Mouse (Mus musculus) liver, embryonic 12.5 days (tissue): ENCODE results near the gene Mcoln2. TPM values are rescaled to one million over a fixed set of nuclear protein-coding genes. Genes with fewer than 3 reads are reported as not detected.
"Not testable (repeated sequence)": the region's sequence is repeated elsewhere in the genome, so short reads cannot be mapped to it uniquely, and the experiment has no call there.

Experiments
- ATAC-seq: fragments of 200-750 bp; cut with Nextera tagmentation; 2 replicates; pipeline ENCODE4 v1.8.0; 2017; ENCODE audit warnings: moderate number of reproducible peaks, mild to moderate bottlenecking, moderate library complexity
- H3K27ac ChIP-seq: fragments of 300-500 bp; sonication (generic); 2 replicates; pipeline ENCODE4 v1.5.1; 2016; ENCODE audit warnings: mild to moderate bottlenecking
- H3K27me3 ChIP-seq: fragments of 300-500 bp; sonication (generic); replicated peaks from 2 replicates; pipeline ENCODE4 v1.6.1; 2016; ENCODE audit warnings: mild to moderate bottlenecking, moderate library complexity
- H3K36me3 ChIP-seq: fragments of 300-500 bp; sonication (generic); 2 replicates; pipeline ENCODE4 v1.6.1; 2016; ENCODE audit warnings: mild to moderate bottlenecking, moderate library complexity
- H3K4me1 ChIP-seq: fragments of 300-500 bp; sonication (generic); 2 replicates; pipeline ENCODE4 v1.6.1; 2016
- H3K4me2 ChIP-seq: fragments of 300-500 bp; sonication (generic); 2 replicates; pipeline ENCODE4 v1.6.1; 2016; ENCODE audit warnings: mild to moderate bottlenecking, moderate library complexity
- H3K4me3 ChIP-seq: fragments of 300-500 bp; sonication (generic); 2 replicates; pipeline ENCODE4 v1.5.1; 2016; ENCODE audit warnings: mild to moderate bottlenecking, moderate library complexity
- H3K9ac ChIP-seq: fragments of 300-500 bp; sonication (generic); 2 replicates; pipeline ENCODE4 v1.6.1; 2016; ENCODE audit warnings: mild to moderate bottlenecking, moderate library complexity
- H3K9me3 ChIP-seq: fragments of 300-500 bp; sonication (generic); replicated peaks from 2 replicates; pipeline ENCODE4 v1.6.1; 2016; ENCODE audit warnings: mild to moderate bottlenecking, moderate library complexity
- WGBS: fragments of 180-500 bp; shearing (Covaris S2); methylation state at CpG from one replicate; pipeline ENCODE4 v1.1.7; 2016; ENCODE audit not compliant: insufficient replicate concordance; 5-methylcytosine and 5-hydroxymethylcytosine counted together
- polyA plus RNA-seq: library from polyadenylated mRNA; unstranded; fragments of >200 nt; fragmentation: Nextera tagmentation; extraction: Ambion mirVana; gene quantifications from 2 replicates; pipeline ENCODE4 v1.2.1, GENCODE M21; 2016

Mcoln2 gene
- polyA plus RNA-seq, 1 experiment from 2014 or later, result 5.4 TPM

DNA sequence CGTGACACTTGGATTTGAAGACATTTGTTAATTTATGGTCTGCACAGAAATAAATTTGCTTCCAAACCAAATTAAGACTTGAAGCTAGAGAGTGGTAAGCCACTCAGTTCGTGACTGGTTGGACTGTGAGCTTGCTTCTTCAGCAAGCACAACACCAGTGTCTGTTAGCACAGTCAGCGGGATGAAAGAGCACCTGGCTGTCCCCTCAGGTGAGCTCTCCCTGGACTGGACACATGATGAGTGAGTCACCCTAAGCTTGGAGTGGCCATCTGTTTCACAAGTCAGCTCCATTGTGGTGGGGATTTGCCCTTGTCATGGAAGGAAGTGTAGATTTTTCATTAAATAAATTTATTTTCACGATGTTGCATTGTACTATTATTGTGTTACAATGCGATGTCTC is 45.5 kb downstream of the Mcoln2 start:
- H3K4me1 ChIP-seq, result no peaks in the 10 kb centered on the region
- no peaks in the 10 kb centered on the region for H3K36me3 ChIP-seq
- no peaks in the 10 kb centered on the region for H3K27me3 ChIP-seq
- no peak overlapping the region for H3K4me3 ChIP-seq
- ATAC-seq, result no peak
- no peaks in the 10 kb centered on the region for H3K9me3 ChIP-seq
- no peak overlapping the region for H3K9ac ChIP-seq
- no peak overlapping the region for H3K27ac ChIP-seq
- H3K4me2 ChIP-seq, result no peak overlapping the region
- 67% methylated on average over 5 of the region's 5 CpGs for WGBS

DNA sequence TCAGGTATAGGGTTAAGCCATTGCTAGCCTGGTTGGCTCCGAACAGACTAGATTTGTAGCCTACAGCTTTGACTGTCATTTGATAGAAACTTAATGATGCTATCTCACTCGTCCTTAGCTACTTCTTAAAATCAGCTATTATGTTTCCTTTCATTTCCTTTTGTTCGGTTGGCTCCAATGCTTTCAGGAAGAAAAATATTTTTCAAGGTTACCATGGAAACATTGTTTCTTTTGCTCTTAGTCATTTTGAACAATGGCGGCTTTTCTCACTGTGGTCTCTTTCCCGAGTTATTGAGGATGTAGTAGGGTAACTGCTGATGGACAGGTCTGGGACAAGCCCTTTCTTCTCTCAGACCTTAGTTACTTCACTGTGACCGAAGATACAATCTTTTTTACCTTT is 46.7 kb downstream of the Mcoln2 start:
- H3K4me1 ChIP-seq, result no peaks in the 10 kb centered on the region
- 56% methylated on average over 6 of the region's 6 CpGs for WGBS
- no peaks in the 10 kb centered on the region for H3K27me3 ChIP-seq
- H3K27ac ChIP-seq, result no peak overlapping the region
- no peak for ATAC-seq
- H3K9me3 ChIP-seq, result no peaks in the 10 kb centered on the region
- H3K9ac ChIP-seq, result no peak overlapping the region
- H3K4me2 ChIP-seq, result no peak overlapping the region
- H3K36me3 ChIP-seq, result no peaks in the 10 kb centered on the region
- H3K4me3 ChIP-seq, result no peak overlapping the region

DNA sequence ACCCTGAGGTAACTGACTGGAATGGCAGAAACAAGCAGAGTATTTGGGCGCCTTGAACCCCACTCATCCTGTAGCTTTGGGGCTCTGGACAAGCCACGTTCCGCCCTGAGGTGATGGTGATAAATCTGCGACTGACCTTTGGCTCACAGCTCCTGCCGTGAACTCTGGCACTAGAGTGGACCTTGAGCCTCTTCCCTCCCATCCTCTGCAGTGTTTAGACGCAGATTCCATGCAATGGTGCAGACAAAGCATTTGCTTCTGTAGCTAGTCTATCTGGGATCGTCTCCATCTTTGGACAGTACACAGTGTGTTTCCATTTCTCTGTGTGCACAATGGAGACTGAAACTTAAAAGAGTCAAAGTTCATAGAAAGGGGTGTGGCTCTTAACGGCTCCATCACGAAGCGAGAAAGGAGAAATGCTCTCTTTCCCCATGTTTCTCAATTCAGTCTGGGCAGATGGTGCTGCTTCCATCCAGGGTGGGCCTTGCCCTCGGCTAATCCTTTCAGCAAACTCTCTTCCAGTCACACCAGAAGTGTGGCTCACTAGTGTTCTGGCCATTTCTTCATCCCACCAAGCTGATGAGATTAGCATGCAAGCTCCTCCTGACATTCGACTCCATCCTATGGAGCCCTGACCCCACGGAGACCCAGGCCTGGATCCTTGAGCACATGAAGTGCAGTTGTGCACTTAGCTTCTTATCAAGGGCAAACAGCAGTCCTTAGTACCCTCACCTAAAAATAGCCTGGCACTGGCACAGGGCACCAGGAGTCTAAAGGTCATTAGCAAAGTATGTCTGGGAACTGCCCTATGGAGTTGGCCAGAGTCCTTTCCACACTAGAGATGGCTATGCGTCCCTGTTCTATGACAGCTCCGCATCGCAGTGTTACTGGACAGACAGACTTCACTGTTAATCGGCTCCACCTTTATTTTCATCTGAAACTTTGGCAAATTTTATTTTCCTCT is 47.4 kb downstream of the Mcoln2 start:
- Histone ChIP-seq H3K9me3 (no peaks in the 10 kb centered on the region), H3K4me1 (no peaks in the 10 kb centered on the region), H3K4me2 (no peak overlapping the region), H3K27ac (no peak overlapping the region), H3K4me3 (no peak overlapping the region), H3K36me3 (no peaks in the 10 kb centered on the region), H3K9ac (no peak overlapping the region), H3K27me3 (no peaks in the 10 kb centered on the region)
- WGBS, result 66% methylated on average over 17 of the region's 17 CpGs
- ATAC-seq, result no peak

DNA sequence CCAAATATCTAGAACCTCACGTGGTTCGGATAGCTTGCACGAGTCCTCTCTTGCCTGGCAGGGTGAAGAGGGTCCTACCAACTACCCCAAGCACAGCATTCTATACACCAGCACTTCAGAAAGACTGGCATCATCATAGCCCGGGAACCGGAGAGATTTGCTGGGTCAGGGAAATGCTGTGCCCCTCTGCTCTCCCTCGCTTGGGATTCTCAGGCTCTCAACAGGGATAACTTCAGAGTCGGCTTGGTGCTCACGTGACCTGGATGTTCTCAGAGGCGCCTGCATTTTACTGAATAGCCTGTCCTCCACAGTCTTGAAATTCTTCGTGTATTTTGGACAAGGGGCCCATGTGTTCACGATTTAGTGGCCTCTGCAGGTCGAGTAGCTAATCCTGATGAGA is 48.2 kb downstream of the Mcoln2 start:
- Histone ChIP-seq H3K27me3 (no peaks in the 10 kb centered on the region), H3K27ac (no peak overlapping the region), H3K4me2 (no peak overlapping the region), H3K9ac (no peak overlapping the region), H3K4me1 (no peaks in the 10 kb centered on the region), H3K4me3 (no peak overlapping the region), H3K9me3 (no peaks in the 10 kb centered on the region), H3K36me3 (no peaks in the 10 kb centered on the region)
- WGBS, result 66% methylated on average over 12 of the region's 12 CpGs
- ATAC-seq, result no peak

DNA sequence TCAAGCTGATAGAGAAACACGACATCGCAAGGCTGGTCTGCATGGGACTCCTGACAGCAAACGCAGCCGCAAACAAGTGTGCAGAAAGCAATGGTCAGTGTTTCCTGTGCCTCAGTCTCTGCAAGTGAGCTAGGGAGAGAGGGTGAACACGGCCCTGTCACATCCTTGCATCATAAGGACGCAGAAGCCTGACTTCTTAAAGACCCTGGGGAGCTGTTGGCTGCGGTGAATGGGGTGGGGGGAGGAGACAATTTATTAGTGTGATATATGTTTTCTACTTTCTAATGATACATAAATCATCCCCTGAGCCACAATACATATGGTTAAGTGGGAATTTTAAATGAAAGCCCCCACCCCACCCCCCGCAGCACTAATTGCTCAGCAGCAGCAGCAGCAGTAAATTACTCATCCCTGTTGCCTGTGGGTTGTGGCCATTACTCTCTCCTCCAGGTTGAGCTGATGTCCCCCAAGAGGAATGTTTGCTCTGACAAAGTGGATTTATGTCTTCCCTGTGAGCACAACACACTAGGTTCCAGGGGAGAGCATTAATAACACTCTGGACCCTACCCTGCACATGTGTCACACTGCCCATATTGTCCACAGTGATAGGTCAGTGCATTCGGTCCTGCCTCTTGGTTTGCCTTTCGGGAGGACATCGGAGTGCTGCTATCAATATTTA is 49.3 kb downstream of the Mcoln2 start:
- Histone ChIP-seq H3K27me3 (no peaks in the 10 kb centered on the region; the same call in 1 of the 2 replicates), H3K36me3 (no peaks in the 10 kb centered on the region), H3K4me2 (no peak overlapping the region), H3K9me3 (no peaks in the 10 kb centered on the region), H3K4me1 (no peaks in the 10 kb centered on the region), H3K9ac (no peak overlapping the region), H3K4me3 (no peak overlapping the region), H3K27ac (no peak overlapping the region)
- 72% methylated on average over 11 of the region's 11 CpGs for WGBS
- ATAC-seq, result no peak

DNA sequence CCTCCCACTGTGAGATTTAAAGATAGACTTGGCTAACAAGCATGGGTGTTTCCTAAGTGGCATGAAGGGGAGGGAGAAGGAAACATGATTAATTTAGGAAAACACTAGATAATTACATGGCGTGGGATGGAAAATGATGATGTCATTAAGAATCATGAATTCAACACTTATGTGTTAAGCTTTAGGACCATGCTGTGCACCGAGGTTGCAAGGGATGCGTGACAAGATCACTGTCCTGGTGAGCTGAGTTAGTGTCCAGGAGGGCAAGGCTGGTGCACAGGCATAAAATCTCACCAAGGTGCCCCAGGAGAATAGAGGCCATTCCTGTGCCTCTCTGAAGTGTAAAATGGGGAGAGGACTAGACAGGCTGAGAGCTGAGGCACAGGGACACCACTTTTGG is 49.9 kb downstream of the Mcoln2 start:
- Histone ChIP-seq H3K9ac (no peak overlapping the region), H3K9me3 (no peaks in the 10 kb centered on the region), H3K4me2 (no peak overlapping the region), H3K36me3 (no peaks in the 10 kb centered on the region), H3K27ac (no peak overlapping the region), H3K27me3 (no peaks in the 10 kb centered on the region; the same call in 1 of the 2 replicates), H3K4me1 (no peaks in the 10 kb centered on the region), H3K4me3 (no peak overlapping the region)
- no peak for ATAC-seq
- WGBS, result 63% methylated on average over 3 of the region's 3 CpGs

DNA sequence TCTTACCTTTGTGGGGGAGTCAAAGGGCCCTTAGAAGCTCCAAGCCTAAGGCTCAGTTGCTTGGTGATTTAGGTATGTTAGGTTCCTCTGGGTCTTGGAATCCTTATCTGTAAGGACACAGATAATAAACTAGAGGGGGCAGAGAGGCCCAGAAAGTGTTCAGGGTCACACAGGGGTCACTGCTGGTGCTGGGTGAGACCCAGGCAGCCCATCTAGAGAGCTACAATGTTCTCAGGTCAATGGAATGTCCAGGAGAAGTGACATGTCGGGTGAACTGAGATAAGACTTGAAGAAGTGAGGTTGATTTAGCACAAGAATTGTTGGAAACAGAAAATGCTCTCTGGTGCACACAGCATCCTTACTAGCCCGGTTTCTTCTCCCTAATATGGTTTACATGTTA is 54.7 kb downstream of the Mcoln2 start:
- H3K27me3 ChIP-seq, result no peaks in the 10 kb centered on the region; the same call in 1 of the 2 replicates
- no peaks in the 10 kb centered on the region for H3K36me3 ChIP-seq
- no peak for ATAC-seq
- H3K4me2 ChIP-seq, result no peak overlapping the region
- no peaks in the 10 kb centered on the region for H3K9me3 ChIP-seq
- H3K9ac ChIP-seq, result no peak overlapping the region
- no peaks in the 10 kb centered on the region for H3K4me1 ChIP-seq
- H3K4me3 ChIP-seq, result no peak overlapping the region
- no peak overlapping the region for H3K27ac ChIP-seq
- WGBS, result 38% methylated on average over 2 of the region's 2 CpGs

DNA sequence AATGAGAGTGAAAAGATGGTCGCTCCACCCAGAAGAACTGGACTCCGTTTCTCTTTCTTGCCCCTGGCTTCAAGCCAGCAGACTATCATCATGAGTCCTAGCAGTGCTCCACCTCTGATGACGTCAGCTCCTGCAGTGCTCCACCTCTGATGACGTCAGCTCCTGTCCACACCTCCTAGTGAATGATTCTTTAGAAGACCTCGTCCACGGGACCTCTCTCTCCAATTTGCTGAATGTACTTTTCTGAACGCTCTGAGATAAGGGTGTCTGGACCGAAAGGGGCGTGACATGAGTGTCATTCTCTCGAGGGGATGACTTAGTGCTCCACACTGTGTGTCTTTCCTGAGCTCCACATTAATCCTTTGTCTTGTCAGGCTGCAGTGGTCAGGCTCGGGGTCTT is 55.7 kb downstream of the Mcoln2 start:
- no peak for ATAC-seq
- H3K9me3 ChIP-seq, result no peaks in the 10 kb centered on the region
- 54% methylated on average over 11 of the region's 11 CpGs for WGBS
- H3K27ac ChIP-seq, result no peak overlapping the region
- no peak overlapping the region for H3K9ac ChIP-seq
- H3K4me2 ChIP-seq, result no peak overlapping the region
- no peaks in the 10 kb centered on the region for H3K4me1 ChIP-seq
- no peaks in the 10 kb centered on the region; the same call in 1 of the 2 replicates for H3K27me3 ChIP-seq
- H3K36me3 ChIP-seq, result no peaks in the 10 kb centered on the region
- H3K4me3 ChIP-seq, result no peak overlapping the region

DNA sequence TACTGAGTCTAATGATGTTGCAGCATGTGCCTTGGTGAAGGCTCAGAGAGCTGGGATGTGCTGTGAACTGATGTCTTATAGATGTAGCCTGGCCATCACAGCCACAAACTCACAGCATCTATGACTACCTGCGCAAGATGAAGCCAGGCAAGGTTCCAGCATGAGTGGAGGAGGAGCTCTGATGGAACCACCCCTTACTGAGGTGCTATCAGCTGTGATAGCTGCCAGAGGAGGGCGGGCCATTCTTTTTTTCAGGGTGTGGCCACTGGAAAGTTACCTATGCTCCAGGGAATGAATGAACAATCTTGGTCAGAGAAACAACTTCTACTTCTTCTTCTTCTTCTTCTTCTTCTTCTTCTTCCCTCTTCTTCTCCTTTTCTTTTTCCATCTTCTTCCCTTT is 57.0 kb downstream of the Mcoln2 start:
- no peak overlapping the region for H3K4me2 ChIP-seq
- H3K4me1 ChIP-seq, result no peaks in the 10 kb centered on the region
- H3K36me3 ChIP-seq, result no peaks in the 10 kb centered on the region
- ATAC-seq, result no peak
- no peaks in the 10 kb centered on the region; the same call in 1 of the 2 replicates for H3K27me3 ChIP-seq
- 52% methylated on average over 2 of the region's 2 CpGs for WGBS
- H3K9me3 ChIP-seq, result no peaks in the 10 kb centered on the region
- no peak overlapping the region for H3K4me3 ChIP-seq
- H3K9ac ChIP-seq, result no peak overlapping the region
- no peak overlapping the region for H3K27ac ChIP-seq

DNA sequence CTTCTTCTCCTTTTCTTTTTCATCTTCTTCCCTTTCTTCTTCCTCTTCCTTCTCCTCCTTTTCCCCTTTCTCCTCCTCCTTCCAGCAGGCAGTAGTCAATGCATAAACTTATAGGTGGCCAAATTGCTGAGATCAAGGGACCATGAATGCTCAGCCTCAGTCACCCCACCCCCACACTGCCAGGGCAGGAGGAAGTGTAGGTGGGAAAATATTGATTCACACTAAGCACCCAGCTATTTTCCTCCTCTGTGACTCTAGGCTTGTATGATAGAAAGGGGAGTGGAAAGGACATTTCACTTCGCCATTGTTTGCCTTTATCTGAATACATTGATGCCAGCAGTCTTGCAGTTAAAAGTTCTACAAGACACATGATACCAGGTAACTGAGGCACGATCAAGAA is 57.8 kb downstream of the Mcoln2 start:
- WGBS, result 39% methylated on average over 2 of the region's 2 CpGs

DNA sequence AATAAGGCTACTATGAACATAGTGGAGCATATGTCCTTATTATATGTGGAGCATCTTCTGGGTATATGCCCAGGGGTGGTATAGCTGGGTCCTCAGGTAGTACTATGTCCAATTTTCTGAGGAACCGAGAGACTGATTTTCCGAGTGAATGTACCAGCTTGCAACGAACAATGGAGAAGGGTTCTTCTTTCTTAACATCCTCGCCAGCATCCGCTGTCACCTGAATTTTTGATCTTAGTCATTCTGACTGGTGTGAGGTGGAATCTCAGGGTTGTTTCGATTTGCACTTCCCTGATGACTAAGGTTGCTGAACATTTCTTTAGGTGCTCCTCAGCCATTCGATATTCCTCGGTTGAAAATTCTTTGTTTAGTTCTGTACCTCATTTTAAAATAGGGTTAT is 60.1 kb downstream of the Mcoln2 start:
- not testable (repeated sequence) for H3K9ac ChIP-seq, H3K4me2 ChIP-seq, H3K4me1 ChIP-seq, H3K4me3 ChIP-seq, H3K27ac ChIP-seq, H3K27me3 ChIP-seq, H3K36me3 ChIP-seq, H3K9me3 ChIP-seq, ATAC-seq
- WGBS, result 76% methylated on average over 8 of the region's 8 CpGs

More for the DNA sequence above, 57.8 kb downstream of the Mcoln2 start:
- Histone ChIP-seq H3K9ac (no peak overlapping the region), H3K4me1 (no peaks in the 10 kb centered on the region), H3K9me3 (no peaks in the 10 kb centered on the region), H3K36me3 (no peaks in the 10 kb centered on the region), H3K27ac (no peak overlapping the region), H3K27me3 (no peaks in the 10 kb centered on the region; the same call in 1 of the 2 replicates), H3K4me3 (no peak overlapping the region), H3K4me2 (no peak overlapping the region)
- ATAC-seq, result no peak

DNA sequence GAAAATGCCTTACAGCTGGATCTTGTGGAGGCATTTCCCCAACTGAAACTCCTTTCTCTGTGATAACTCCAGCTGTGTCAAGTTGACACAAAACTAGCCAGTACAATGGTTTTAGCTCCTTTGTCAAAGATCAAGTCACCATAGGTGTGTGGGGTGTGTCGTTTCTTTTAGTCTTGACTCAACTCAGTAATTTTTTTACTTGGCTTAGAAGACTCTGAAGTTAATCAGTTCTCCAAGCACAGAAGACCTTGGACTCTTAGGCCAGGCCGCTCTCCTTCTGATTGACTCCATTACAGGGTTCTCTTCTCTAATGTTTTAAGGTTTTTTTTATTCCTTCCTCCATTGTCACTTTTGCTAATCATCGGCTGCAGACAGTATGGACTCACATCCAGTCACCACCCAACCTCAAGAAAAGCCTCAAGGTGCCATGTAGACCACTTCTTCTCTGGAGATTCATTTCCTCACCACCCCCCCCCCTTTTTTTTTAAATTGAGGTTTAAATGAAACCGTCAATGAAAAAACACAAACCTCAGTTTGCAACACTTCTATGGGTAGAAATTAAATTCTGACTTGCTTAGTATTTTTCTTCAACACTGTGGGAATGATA is 61.6 kb downstream of the Mcoln2 start:
- WGBS, result 68% methylated on average over 4 of the region's 4 CpGs
- no peak for ATAC-seq
- no peaks in the 10 kb centered on the region for H3K9me3 ChIP-seq

More for the DNA sequence above, 61.6 kb downstream of the Mcoln2 start:
- H3K27ac ChIP-seq, result no peak overlapping the region
- H3K4me3 ChIP-seq, result no peak overlapping the region
- H3K4me2 ChIP-seq, result no peak overlapping the region
- H3K4me1 ChIP-seq, result no peaks in the 10 kb centered on the region
- H3K27me3 ChIP-seq, result no peaks in the 10 kb centered on the region
- no peak overlapping the region for H3K9ac ChIP-seq
- H3K36me3 ChIP-seq, result no peaks in the 10 kb centered on the region
